Mouse (Mus musculus): ENCODE results near the gene Cacna2d4.
A peak's percentile ranks its signal among the peaks of the same experiment; 100 is the strongest.
"Not testable (repeated sequence)": the region's sequence is repeated elsewhere in the genome, so short reads cannot be mapped to it uniquely, and the experiment has no call there.

The Cacna2d4 gene

DNA sequence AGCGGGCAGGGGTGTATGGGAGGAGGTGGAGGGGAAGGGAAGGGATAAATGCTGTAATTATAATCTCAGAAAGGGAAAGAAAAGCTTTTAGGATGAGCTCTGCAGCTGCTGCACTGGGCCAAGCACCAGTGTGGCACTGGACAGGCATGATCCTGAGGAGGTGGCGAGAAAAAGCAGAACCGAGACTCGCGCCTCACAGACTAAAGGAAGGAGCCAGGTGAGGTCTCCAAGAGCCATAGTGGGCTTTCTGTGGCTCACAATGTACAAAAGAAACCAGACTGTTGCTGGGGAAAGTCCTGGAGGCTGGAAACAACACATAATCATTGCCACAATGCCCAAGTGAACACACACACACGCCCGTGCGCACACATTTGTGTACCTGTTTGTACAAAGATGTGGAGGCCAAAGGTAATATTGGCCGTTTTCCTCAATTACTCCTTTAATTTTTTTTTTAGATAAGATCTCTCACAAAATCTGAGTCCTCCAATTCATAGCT, 114.4 kb downstream of the Cacna2d4 start:
- no peak for DNase-seq

GRCm38 (mm10) chr6:119351656-119352055, 115.3 kb downstream of the Cacna2d4 start:
- DNase-seq: no peak

GRCm38 (mm10) chr6:119352501-119352900, 116.2 kb downstream of the Cacna2d4 start:
- no peak for DNase-seq

DNA sequence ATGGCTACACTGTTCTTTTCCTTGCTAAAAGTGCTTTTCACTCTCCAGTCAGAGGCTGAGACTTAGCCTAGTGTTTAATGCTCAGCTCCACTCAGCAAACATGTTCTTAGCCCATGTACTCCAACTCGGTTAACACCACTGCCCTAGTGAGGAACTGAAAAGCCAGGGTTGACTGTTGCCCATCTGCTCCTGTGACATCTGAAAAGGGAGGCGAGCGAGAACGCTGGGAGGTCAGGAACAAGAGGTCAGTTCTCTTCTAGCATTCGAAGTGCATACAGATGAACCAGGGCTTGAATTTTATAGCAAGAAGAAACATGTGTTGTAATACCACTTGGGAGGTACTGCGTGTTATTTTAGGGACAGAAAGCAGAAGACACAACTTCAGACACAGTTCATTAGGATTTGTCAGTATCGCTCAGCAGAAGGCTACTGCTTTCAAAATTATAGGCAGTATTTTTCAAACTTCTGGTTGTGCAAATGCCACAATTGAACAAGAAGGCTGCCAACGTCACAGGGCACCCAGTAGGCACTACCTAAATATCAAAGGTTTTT, 121.8 kb downstream of the Cacna2d4 start:
- no peak for DNase-seq

GRCm38 (mm10) chr6:119360250-119360649, 123.9 kb downstream of the Cacna2d4 start:
- DNase-seq: not testable (repeated sequence)

DNA sequence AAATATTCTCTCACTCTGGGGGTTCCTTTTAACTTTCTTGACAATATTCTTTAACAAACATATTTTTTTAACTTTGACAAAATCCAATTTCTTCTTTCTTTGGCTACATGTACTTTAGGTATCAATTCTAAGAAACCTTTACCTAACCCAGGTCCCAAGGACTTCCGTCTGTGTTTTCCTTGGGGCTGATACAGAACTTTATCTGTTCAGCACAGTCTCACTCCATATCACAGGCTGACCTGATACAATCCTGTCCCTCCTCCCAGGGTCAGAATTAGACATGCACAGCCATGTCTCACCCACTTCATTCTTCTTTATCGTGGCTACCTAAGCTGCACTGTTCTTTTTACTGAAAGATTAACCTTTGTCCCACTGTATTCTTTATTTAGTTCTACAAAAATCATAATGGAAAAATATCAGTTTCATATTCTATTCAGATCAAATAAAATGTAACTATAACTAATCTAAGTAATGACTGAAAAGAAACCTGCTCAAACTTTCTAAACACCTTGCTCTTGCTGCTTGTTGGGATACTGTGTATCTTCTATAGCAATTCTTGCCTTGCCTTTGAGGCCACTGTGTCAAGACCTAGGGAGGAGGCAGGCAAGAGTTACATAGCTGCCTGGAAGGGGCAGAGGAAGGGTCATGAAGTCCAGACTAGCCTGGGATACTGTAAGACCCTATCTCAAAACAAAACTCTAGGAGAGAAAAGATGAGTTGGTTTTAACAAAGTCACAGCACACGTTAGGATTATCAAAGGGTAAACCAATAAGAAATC, 124.8 kb downstream of the Cacna2d4 start:
- no peak for DNase-seq

DNA sequence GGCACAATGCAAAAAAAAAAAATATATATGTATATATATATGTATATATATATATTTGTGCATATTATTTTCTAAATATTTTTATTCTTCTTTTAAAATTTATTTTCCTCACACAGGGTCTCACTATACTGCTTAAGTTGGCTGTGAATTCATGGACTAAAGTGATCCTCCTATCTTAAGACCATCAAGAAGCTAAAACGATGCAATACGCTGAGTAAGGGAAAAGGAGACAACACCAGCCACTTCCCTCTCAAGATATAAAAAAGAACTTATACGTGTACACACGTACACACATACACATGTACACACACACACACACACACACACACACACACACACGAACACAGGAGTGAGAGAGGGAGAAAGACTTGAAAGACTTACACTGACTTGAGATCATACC, 127.3 kb downstream of the Cacna2d4 start:
- DNase-seq: no peak

- not testable (repeated sequence) for DNase-seq
These were observed 130.5 kb downstream of the Cacna2d4 start for GRCm38 (mm10) chr6:119366800-119367199.

GRCm38 (mm10) chr6:119367382-119367781, 131.1 kb downstream of the Cacna2d4 start:
- DNase-seq: no peak

GRCm38 (mm10) chr6:119371624-119372023, 135.3 kb downstream of the Cacna2d4 start:
- DNase-seq: no peak

- DNase-seq: no peak
These were observed 135.9 kb downstream of the Cacna2d4 start for GRCm38 (mm10) chr6:119372237-119372636.

GRCm38 (mm10) chr6:119373000-119373705, 136.8 kb downstream of the Cacna2d4 start:
- DNase-seq: no peak

DNA sequence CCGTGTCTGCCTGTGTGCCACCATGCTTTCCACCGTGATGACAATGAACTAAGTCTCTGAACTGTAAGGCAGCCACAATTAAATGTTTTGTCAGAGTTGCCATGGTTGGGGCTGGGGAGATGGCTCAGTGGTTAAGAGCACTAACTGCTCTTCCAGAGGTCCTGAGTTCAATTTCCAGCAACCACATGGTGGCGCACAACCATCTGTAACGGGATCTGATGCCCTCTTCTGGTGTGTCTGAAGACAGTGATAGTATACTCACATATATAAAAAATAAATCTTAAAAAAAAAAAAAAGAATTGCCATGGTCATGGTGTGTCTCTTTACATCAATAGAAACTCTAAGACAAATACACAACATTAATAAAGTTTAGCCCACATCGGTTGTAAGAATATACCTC, 138.7 kb downstream of the Cacna2d4 start:
- no peak for DNase-seq

DNA sequence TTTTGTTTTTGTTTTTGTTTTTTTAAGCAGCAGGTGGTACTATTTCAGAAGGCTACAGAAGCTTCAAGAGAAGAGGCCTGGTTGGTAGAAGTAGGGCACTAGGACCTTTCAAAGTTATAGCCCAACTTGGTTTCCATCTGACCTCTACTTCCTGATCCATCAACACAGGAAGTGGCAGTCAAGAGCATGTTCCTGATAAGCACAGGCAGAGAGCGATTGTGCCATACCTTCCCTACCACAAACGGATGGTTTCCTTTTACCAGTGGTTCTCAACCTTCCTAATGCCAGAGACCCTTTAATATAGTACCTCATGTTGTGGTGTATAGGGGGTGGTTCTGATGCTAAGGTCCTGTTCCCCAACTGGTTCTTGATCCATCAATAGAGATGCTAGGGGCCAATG, 141.3 kb downstream of the Cacna2d4 start:
- DNase-seq: no peak

DNA sequence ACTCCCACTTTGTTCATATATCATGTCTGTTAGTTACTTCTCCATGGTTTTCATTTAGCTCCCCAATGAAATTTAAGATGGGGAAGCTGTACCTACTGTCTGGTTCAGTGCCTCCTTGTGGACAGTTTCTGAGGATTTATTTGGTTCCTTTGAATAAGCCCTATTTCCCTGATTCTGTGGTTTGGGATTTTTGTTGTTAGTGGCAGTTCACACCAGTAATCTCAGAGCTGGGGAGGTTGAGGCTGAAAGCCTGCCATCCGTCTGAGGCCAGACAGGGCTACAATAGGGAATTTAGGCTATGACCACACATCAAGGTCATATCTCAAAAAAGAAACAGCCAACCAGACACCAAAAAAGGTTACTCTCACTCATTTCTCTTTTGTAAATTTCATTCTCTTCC, 142.3 kb downstream of the Cacna2d4 start:
- DNase-seq: no peak

GRCm38 (mm10) chr6:119385668-119386067, 149.3 kb downstream of the Cacna2d4 start:
- no peak for DNase-seq

DNA sequence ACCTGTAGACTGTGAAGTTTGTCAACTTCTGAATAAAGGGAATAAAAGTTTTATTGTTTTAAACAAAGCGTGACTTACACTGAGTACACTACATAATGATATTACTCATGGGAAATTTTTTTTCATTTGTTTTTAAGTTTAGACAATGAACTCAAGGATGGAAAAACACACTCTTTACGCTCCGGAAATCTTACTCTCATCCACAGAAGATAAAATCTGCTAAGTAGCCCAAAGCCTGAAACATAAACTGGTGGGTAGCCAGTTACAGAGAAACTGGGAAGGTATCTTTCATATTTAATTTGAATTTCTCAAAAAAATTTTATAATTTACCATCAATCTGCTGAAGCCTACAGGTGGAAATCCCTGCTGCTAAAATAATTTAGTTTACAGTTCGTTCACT, 150.1 kb downstream of the Cacna2d4 start:
- no peak for DNase-seq

GRCm38 (mm10) chr6:119386821-119387220, 150.5 kb downstream of the Cacna2d4 start:
- DNase-seq: no peak

GRCm38 (mm10) chr6:119387801-119388649, 151.7 kb downstream of the Cacna2d4 start:
- DNase-seq: peak; percentile 32

GRCm38 (mm10) chr6:119388650-119389012, 152.3 kb downstream of the Cacna2d4 start:
- peak; percentile 96 for DNase-seq

DNA sequence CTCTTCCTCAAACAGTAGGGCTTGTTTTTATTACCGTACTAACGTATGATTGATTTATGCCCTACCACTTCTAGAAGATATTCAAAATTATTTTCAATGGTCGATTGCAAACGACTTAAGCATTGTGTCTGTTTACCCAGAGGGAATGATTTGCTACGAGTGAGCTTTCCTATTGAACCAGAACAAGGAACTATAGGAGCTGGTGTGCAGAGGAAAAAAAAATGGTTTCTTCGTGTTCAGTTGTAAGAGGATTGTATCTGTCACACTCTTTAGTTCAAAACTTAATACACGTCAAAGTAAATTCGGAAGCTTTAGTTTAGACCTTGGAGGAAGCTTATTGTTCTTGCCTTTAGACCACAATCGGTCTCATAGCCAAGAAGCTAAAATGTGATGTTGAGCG, 152.8 kb downstream of the Cacna2d4 start:
- no peak for DNase-seq

DNA sequence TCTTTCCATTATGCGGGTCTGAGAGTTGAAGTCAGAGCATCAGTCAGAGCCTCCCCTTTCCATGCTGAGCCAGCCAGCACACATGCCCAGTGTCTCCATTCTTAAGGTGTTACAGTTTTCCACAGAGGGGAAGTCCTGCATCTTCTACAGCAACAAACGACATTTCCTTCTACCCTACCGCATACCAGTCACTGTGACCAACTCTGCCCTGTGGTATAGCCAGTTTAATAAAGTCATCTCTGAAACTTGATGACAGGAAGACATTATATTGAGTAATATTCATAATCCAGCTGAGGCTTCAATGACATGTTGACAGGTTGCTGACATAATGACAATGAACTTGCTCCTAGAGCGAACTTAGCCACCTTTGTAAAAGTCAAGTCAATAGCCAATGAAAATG, 154.4 kb downstream of the Cacna2d4 start:
- DNase-seq: no peak

DNA sequence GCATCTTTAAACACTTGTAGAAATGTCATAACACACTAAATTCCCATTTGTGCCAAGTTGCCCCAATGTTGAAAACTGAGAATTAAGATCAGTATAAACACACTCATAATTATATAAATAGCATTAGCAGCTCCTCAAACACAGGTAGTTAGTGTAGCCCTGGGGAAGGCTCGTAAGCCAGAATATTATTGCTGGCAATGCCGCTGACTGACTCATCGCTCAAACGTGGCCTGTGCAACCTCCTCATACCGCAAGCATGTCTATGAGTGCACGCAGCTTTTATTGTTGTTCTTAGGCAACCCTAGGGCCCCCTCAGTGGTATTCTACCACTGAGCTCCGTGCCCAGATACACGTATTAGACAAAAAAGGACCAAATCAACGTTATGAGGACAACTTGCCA, 156.5 kb downstream of the Cacna2d4 start:
- DNase-seq: no peak
